In the genomic region with DNA sequence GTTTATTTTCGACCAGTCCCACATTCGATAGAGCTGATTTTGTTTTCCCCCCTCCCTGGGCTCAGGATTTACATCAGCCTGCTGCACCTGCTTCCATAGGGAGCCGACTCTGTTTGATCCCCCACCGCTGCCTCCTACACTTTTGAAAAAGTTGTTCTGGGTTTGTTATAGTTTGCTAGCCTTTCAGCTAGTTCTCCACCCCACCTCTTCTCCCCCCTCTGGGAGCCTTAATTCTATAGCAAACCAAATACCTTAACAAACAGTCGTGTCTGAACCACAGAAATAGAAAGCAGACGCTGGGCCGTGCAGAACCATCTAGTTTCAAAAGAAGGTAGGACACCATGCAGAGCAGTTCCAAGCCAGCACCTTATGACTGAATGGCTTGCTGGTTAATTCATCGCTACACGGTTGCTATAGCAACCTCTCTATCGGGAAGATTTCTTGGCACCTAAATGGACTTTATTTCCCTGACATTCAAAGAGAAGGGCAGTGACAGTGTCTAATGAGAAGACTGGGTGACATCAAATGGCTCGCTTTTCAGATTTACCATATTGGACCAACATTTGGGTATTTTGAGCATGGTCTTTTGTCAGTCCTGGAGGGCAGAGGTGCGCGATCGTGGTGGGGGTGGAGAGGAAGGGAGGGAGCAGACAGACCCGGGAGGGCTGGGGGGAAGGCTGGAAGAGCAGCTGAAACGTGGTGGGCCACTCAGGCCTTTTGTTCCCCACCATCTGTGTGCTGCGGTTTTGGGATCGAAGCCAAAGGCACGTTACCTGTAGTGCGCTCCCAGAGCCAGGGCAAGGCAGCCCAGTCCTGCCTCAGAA, we compare ENCODE assay signal across 10 mouse cellular contexts. TPM values are rescaled to one million over a fixed set of nuclear protein-coding genes. Genes with fewer than 3 reads are reported as not detected.
DNase-seq lines count a peak whose midpoint lies in the region; ATAC-seq and TF ChIP-seq lines count a peak whose summit lies in the region.
"Had no signal": no experiment of that assay in that cellular context is flagged by ENCODE, and none has a peak within 500 bp of the region (broad histone marks: within the 10 kb centered on the region; RNA-seq: fewer than 3 reads in every experiment).

No protein-coding gene starts in this region.

- 28% methylated on average over 20 of the region's 20 CpGs for WGBS in forebrain, embryonic 10.5 days
- 12% methylated on average over 20 of the region's 20 CpGs for WGBS in neural tube, embryonic 15.5 days
- WGBS in intestine, embryonic 15.5 days, result 56% methylated on average over 20 of the region's 20 CpGs

- H3K27ac ChIP-seq in layer of hippocampus, adult 2 months, result peak overlapping the region; percentile 87
- H3K27ac ChIP-seq in forebrain, embryonic 10.5 days, result peak overlapping the region; percentile 78
- peak overlapping the region; percentile 74 for H3K27ac ChIP-seq in neural tube, embryonic 15.5 days (replicated peaks)
- no peak overlapping the region for H3K27ac ChIP-seq in intestine, embryonic 15.5 days

- no peaks in the 10 kb centered on the region for H3K9me3 ChIP-seq in forebrain, embryonic 10.5 days
- no peaks in the 10 kb centered on the region for H3K9me3 ChIP-seq in neural tube, embryonic 15.5 days (replicated peaks)
- H3K9me3 ChIP-seq in intestine, embryonic 15.5 days, result no peaks in the 10 kb centered on the region

- ATAC-seq in neural tube, embryonic 15.5 days (ENCODE audit: low FRiP score), result peak; percentile 81
- ATAC-seq in intestine, embryonic 15.5 days, result no peak

- TF ChIP-seq CTCF in layer of hippocampus, adult 2 months (conservative IDR thresholded peaks at IDR 0.05), result no peak

- peak in 1 of 2 experiments; percentile 15 for DNase-seq in layer of hippocampus, adult 2 months (ENCODE audit: low spot score in 2 of 2)
- no peak for DNase-seq in layer of hippocampus, adult 11-12 months (ENCODE audit: low spot score)
- peak; percentile 65 for DNase-seq in forebrain, embryonic 10.5 days (ENCODE audit: extremely low spot score, low spot score)
- DNase-seq in layer of hippocampus, postnatal 14 days (ENCODE audit: low spot score in 2 of 2), result peak; percentile 46 to 55
- no peak for DNase-seq in liver
- DNase-seq in thymus, postnatal 36 days, result no peak
- DNase-seq: lung, postnatal 10 days had no signal

- H3K27me3 ChIP-seq in forebrain, embryonic 10.5 days (ENCODE audit: poor library complexity, severe bottlenecking), result peaks cover 14% of the 10 kb centered on the region; the same call in 1 of the 2 replicates
- no peaks in the 10 kb centered on the region for H3K27me3 ChIP-seq in neural tube, embryonic 15.5 days (replicated peaks)
- no peaks in the 10 kb centered on the region for H3K27me3 ChIP-seq in intestine, embryonic 15.5 days (replicated peaks)

- H3K4me3 ChIP-seq in layer of hippocampus, adult 2 months, result peak overlapping the region; percentile 1
- peak overlapping the region; percentile 33 for H3K4me3 ChIP-seq in forebrain, embryonic 10.5 days
- 0 out of 2 replicates have a peak overlapping the region, but pooled peaks have one; percentile 7 for H3K4me3 ChIP-seq in neural tube, embryonic 15.5 days (replicated peaks)
- H3K4me3 ChIP-seq in intestine, embryonic 15.5 days (replicated peaks), result no peak overlapping the region

- peaks cover 65% of the 10 kb centered on the region for H3K4me1 ChIP-seq in forebrain, embryonic 10.5 days
- H3K4me1 ChIP-seq in neural tube, embryonic 15.5 days, result peaks cover 27% of the 10 kb centered on the region
- H3K4me1 ChIP-seq in intestine, embryonic 15.5 days (replicated peaks), result no peaks in the 10 kb centered on the region; the same call in 1 of the 2 replicates

- no peak overlapping the region for H3K9ac ChIP-seq in neural tube, embryonic 15.5 days (replicated peaks)
- no peak overlapping the region for H3K9ac ChIP-seq in intestine, embryonic 15.5 days

- no peaks in the 10 kb centered on the region for H3K36me3 ChIP-seq in forebrain, embryonic 10.5 days (replicated peaks)
- H3K36me3 ChIP-seq in neural tube, embryonic 15.5 days, result no peaks in the 10 kb centered on the region
- no peaks in the 10 kb centered on the region for H3K36me3 ChIP-seq in intestine, embryonic 15.5 days

- H3K4me2 ChIP-seq in neural tube, embryonic 15.5 days, result peak overlapping the region; percentile 37
- H3K4me2 ChIP-seq in intestine, embryonic 15.5 days (replicated peaks), result no peak overlapping the region
- H3K4me2 ChIP-seq: heart, embryonic 11.5 days had no signal

RNA-seq across cellular contexts. Expression of a gene that starts 13.2 kb away (rescaled TPM):
- total RNA-seq in layer of hippocampus, adult 2 months (2021), result 10 to 100 TPM; 82.3 to 86.7 TPM
- polyA plus RNA-seq in forebrain, embryonic 10.5 days (2016; fragmentation: Nextera tagmentation; extraction: Ambion mirVana), result 5.5 and 6.2 TPM in 2 replicates
- total RNA-seq in layer of hippocampus, postnatal 14 days (2021), result 100 to 1,000 TPM; 101 TPM
- polyA plus RNA-seq in neural tube, embryonic 15.5 days (2015; fragmentation: Nextera tagmentation; extraction: Ambion mirVana), result 2.4 and 4.2 TPM in 2 replicates
- 7.5 and 8.4 TPM in 2 replicates for polyA plus RNA-seq in intestine, embryonic 15.5 days (2015; fragmentation: Nextera tagmentation; extraction: Ambion mirVana)

Comparison
In these comparisons a context has a peak if more than half of its experiments do, and no peak if none do; other contexts are left out.
1. DNase-seq: peak in forebrain, embryonic 10.5 days (single experiment) and layer of hippocampus, postnatal 14 days (2 of 2); none in layer of hippocampus, adult 11-12 months (single experiment), liver (single experiment) and thymus, postnatal 36 days (0 of 2).